Mouse (Mus musculus): Measurements from ENCODE around the gene Zranb1. TPM values are rescaled to one million over a fixed set of nuclear protein-coding genes. Genes with fewer than 3 reads are reported as not detected.
A peak's percentile ranks its signal among the peaks of the same experiment; 100 is the strongest.

Gene Zranb1
- 10 to 100 TPM; 29.7 to 35.5 TPM for total RNA-seq (2021)
- long read RNA-seq, experiment 1, full-length matches to known transcripts, result 37 of 53 reads
- long read RNA-seq, experiment 1, partial matches to known transcripts, result 3 of 53 reads
- long read RNA-seq, experiment 1, other reads (novel, unspliced or antisense), result 13 of 53 reads
- long read RNA-seq, experiment 2, full-length matches to known transcripts, result 22 of 36 reads
- long read RNA-seq, experiment 2, partial matches to known transcripts, result 3 of 36 reads
- long read RNA-seq, experiment 2, other reads (novel, unspliced or antisense), result 11 of 36 reads

DNA sequence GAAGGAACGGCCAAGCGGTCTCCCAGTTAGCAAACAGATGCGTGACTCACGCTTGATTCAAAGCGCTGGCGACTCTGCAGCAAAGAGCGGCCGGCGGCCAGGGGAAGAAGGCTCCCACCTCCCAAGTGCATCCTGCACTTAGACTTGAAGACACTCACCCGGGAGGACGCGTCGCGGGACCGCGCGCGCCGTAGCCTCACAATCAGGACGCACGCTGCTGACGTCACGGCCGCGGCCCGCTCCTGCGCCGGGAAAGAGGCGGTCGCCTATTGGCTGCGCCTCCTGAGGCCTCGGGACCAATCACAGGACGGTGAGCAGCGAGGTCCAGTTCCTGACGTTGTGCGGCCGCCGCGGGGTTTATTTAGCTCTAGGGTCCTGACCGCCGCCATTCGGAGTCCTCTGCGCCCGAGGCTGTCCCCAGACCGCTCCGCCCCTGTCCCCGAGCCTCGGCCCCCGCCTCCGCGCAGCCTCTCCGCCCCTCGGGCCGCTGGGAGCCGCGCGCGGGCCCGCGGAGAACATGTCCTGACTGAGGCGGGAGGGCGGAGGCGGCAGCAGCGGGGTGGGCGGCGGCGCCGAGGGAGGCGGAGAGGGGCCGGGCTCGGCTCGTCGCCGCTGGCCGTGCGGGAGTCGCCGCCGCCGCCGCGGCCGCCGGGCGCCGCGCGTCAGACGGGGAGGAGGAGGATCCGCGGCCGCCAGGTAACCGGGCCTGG, at the start of gene Zranb1:
Gene Zranb1 (plus strand): TSS at position 293 of the 710 bp plus-strand sequence.
- DNase-seq (ENCODE audit: low spot score in 2 of 2), result peak; percentile 94 to 99

GRCm38 (mm10) chr7:132882343-132882742, 48.6 kb upstream of the Zranb1 start:
- DNase-seq (ENCODE audit: low spot score in 2 of 2), result no peak

DNA sequence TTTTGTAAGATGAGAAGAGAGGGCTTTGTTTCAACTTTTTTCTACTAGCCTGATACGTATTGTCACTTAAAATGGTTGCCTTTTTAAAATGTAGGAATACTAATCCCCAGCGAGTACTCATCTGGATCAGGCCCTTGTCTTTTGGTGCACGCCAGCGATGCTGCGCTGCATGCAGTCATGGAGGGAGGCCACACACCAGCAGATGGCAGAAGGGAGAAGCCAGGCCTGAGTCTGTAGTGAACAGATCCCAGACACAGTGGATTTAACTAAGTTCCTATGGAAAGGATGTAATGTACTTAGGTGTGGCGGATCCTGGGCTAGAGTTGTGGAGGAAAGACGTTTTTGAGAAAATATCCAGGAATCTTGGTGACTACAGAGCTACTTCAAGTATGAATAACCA, 46.9 kb upstream of the Zranb1 start:
- no peak for DNase-seq (ENCODE audit: low spot score in 2 of 2)

DNA sequence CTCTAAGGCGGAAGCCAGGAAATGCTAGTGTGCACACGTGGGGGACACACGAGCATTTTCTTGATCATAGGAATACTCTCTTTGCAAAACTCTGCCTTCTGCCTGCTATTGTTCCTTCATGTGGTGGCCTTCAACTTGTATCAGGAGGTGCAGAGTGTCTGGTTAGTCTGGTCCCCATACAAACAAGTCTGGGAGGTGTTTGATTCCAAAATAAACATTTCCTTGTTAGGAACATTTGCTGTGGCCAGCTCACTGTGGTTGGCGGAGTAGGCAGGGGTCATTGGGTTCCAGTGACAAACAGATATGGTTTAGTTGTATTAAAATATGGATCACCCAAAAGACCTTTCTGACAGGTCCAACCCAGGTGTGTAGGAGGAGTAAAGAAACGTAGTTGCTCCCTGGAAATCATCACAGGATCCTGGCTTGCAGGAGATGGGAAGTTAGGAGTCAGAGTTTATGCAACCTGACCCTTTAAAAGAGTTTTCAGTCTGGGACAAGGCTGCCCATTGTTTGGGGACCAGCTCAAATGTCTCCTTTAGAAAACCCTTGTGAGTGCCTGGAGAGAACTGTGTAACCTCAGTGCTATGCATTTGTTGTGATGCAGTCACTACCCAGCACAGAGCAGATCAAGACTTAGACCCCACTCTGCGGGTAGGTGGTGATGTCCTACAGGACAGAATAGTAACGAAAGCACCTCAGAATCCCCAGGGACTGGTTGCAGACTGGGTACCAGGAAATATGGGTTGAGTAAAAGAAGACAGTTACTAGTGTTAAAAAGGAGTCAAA, 43.7 kb upstream of the Zranb1 start:
- DNase-seq (ENCODE audit: low spot score in 2 of 2), result no peak

DNA sequence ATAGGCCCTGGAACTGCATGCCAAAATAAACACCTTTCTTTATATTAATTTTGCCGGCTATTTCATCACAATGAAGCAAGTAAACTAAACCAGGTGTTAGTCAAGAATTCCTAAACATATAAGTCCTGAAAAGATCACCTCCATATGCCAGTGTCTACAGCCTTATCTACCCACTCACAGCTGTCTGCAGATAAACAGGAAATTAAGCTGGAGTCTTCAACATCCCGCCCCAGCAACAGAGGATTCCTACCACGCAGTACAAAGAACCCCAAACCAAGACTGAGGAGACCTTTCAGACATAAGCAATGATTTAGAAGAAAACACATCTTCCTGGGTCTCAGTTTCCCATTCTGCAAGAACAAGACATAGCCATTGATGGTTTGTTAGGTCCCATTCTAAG, 42.9 kb upstream of the Zranb1 start:
- no peak for DNase-seq (ENCODE audit: low spot score in 2 of 2)

DNA sequence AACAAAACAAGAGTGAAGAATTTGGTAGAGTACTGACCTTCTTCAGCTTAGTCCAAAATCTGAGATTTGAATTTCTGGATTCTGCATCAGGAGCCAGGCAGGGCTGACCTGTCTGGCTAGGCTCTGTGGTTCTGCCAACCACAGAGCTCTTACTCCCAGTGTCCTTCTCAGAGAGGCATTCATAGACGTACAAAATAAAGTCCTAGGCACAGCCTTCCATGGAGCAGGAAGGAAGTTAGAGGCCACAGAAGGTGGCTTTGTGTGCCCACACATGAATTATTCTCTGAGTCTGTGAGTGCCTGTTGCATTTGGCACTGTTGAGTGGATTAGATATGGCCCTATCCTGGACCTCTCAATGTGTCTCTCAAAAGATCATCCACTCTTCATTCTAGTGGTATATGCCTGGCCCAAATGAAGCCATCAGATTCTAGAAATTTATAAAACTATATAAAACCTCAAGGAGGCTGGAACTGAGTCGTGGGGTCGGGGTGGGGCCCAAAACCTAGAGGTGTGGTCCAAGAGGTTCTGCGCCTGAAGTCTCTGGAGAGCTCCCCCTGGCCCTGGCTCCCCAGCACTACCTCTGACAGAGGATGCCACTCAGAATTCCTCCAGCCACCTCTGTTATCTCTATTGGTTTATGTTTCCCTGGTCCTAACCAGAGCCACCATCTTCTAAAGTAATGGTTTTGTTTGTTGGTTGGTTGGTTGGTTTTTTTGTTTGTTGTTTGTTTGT, 42.3 kb upstream of the Zranb1 start:
- no peak for DNase-seq (ENCODE audit: low spot score in 2 of 2)

DNA sequence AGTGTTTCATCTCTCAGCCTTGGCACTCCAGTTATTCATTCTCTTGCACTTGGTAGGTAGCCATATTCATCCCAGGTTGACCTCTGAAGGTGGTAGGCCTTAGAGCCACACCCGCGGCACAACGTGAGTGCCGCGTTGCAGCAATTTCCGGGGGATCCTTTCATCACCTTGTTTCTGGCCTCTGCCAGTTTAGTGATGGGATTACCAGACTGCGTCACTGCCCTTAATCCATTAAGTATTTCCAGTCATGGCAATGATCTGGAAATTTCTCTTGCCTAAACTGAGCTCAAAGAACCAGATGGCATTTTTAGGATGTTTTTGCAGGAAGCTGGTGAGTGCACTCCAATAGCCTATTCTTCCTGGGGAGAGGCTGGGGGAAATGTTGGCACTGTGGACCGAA, 41.3 kb upstream of the Zranb1 start:
- no peak for DNase-seq (ENCODE audit: low spot score in 2 of 2)

DNA sequence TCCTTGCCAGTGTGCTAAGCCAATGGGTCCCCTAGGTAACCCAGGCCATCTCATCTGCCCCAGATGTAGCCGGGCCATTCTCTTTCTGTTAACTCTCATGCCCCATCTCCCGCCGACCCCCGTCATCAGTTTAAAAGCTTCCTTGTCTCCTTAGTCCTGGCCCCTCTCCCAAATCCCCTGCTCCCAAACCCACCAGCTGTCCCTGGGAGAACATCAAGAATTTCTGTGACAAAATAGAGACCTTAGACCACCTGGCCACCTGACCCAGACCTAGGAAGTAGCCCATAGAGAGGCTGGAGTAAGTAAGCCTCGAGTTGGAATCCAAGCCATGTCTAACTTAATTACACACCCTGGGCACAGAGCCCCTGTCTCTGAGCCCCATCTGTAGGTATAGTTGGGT, 40.7 kb upstream of the Zranb1 start:
- DNase-seq (ENCODE audit: low spot score in 2 of 2), result no peak

GRCm38 (mm10) chr7:132891561-132892310, 39.2 kb upstream of the Zranb1 start:
- DNase-seq (ENCODE audit: low spot score in 2 of 2), result no peak

GRCm38 (mm10) chr7:132892311-132892661, 38.7 kb upstream of the Zranb1 start:
- DNase-seq (ENCODE audit: low spot score in 2 of 2), result no peak

- no peak for DNase-seq (ENCODE audit: low spot score in 2 of 2)
These were observed 38.1 kb upstream of the Zranb1 start for GRCm38 (mm10) chr7:132892806-132893205.

- no peak for DNase-seq (ENCODE audit: low spot score in 2 of 2)
These were observed 37.6 kb upstream of the Zranb1 start for GRCm38 (mm10) chr7:132893336-132893735.

- no peak for DNase-seq (ENCODE audit: low spot score in 2 of 2)
These were observed 35.9 kb upstream of the Zranb1 start for GRCm38 (mm10) chr7:132894841-132895555.

DNA sequence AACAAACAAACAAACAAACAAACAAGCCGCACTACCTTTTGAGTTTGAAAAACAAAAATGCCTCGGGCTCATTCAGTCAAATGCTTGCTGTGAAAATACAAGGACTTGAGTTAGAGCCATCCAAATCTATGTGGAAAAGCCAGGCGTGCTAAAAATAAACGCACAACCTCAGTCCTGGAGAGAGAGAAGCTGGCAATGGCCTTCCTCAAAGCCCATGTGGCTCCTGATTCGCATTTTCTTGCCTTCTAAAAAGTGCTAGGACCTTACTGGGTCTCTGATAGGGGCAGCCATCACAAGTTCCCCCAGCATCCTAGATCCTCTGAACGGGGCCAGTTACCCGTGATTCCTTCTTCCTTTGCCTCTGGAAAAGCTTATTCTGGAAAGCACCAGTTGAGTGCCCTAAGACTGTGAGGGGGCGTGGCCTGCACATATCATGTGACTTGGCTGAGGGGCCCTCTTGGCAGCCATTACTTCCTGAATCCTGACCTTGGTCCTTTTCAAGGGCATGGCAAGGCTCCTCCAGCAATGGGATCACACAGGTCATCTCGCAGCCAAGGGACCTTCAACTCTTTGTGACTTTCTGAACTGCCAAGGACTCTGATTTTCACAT, 34.6 kb upstream of the Zranb1 start:
- DNase-seq (ENCODE audit: low spot score in 2 of 2), result no peak

DNA sequence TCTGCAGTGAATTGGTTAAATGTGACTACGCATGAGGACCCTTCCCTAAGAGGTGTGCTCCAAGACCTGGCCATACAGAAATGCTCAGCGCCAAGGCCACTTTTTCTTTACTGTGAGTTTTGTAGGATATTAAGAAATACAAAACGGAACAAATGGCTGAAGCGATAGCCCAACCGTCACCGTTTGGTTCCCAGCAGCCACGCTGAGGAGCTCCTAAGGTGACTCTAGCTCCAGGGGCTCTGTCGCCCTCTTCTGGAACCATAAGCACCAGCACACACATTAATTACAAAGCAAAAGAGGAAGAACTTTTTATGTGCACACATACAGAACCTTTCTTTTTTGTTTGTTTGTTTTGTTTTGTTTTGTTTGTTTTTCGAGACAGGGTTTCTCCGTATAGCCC, 33.7 kb upstream of the Zranb1 start:
- no peak for DNase-seq (ENCODE audit: low spot score in 2 of 2)

DNA sequence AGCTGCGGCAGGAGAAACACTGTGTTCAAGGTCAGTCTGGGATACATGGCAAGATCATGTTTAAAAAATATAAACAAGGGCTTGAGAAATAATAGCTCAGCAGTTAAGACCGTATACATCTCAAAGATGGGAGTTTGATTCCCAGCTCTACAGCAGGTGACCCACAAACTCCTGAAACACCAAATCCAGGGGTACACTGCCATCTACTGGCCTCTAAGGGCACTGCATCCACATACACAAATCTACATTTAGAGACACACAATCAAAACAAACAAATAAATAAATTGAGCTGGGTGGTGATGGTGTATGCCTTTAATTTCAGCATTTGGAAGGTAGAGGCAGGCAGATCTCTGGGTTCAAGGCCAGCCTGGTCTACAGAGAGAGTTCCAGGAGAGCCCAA, 32.7 kb upstream of the Zranb1 start:
- no peak for DNase-seq (ENCODE audit: low spot score in 2 of 2)

DNA sequence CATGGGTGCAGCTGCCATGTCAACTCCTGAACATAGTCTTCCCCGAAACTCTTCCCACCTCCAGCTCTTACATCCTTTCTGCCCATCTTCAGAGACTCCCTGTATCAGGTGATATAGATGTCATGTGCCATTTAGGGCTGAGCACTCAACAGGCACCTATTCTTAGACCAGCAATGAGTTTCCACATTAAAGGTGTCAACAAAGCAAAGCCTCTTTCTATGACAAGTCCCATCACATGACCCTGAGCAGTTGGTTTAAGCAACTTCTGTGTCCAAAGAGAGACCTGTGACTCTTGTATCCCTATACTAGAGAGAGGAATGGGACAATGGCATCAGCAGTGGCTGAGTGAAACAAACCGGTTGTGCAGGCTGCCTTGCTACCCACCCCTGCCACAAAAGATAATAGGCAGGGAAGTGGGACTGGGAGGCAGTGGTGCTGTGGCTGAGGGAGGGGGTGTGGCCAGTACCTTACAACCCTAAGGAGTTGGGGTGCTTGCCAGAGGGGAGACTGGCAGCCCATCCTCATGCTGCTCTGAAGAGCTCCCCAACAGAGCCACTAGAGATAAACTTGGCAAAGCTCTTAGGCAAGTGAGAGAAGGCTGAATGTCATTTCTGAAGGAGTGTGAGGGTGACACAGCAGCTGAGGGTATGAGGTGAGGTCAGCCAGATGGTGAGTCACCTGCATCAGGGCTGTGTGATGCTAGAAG, 30.0 kb upstream of the Zranb1 start:
- DNase-seq (ENCODE audit: low spot score in 2 of 2), result no peak

DNA sequence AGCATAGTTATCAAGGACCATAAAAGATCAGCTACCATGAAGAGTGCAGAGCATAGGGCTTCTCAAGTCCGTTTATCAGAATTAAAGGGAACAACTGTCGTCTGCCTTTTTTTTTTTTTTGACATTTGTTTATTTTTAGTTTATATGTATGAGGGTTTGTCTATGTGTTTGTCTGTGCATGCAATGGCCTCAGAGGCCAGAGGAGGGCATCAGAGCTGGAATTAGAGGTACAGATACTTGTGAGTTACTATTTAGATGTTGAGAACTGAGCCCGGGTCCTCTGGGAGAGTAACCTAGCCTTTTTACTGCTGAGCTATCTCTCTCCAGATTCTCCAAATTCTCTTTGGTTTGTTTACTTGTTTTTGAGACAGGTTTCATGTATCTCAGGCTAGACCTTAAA, 27.1 kb upstream of the Zranb1 start:
- DNase-seq (ENCODE audit: low spot score in 2 of 2), result no peak

DNA sequence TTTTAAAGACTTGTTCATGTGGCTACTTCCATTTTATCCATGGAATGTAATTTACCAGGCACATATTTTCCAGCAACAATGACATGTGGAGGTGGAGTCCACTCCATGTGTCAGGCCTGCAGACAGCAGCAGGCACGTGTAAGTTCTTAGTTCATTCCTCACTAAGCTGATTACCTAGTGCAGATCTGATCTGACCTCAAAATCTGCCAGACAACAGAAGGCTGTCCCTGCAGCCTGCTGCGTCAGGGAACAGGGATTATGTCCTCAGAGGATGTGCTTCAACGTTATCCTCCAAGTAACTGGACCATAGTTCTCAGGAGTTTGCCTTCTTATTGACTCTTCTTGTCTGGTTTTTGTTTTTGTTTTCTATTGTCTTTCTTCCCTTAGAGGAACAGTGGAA, 9.0 kb upstream of the Zranb1 start:
- no peak for DNase-seq (ENCODE audit: low spot score in 2 of 2)

Measured in gastrocnemius, postnatal 4 days (tissue).